Mouse (Mus musculus): ENCODE results near the gene Comp.

DNA sequence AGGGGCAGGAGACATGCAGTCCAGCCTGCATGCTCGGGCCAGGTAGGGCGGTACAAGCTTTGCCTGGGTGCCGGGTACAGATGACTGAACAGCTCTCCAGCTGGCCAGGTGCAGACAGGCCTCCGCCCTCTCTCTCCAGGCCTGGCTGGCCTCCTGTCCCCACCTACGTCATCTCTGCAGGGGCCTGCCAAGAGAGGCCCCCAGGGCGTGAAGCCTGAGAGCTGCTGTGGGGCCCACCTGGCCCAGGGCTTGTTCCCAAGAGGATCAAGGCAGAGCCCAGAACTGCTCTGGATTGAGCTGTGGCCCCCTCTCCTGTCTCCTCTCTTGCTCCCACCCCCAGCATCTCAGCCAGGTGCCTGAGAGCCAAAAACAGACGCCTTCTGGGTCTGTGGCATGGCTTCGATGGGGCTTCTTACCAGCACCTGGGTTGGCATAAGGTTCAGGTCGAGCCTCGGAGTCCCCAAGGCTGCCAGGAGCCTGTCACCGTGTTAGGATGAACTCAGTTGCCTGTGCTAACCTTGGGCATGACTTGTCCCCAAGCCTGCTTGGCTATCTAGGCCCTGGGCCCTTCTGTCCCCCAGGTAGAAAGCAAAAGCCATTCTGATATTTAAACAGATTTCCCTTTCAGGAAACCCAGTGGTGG lies 33.2 kb downstream of the Comp start:
- TF ChIP-seq GATA1 (IDR thresholded peaks at IDR 0.05; ENCODE audit: borderline replicate concordance, low read length): no peak
- TF ChIP-seq FLI1 (IDR thresholded peaks at IDR 0.05; ENCODE audit: low read length): no peak

Data from megakaryocyte, embryonic 14.5 days (primary cell).